Mouse (Mus musculus) limb, embryonic 14.5 days (tissue): Measurements from ENCODE around the gene Arpc5. TPM values are rescaled to one million over a fixed set of nuclear protein-coding genes. Genes with fewer than 3 reads are reported as not detected.
A peak's percentile ranks its signal among the peaks of the same experiment; 100 is the strongest.
"Not testable (repeated sequence)": the region's sequence is repeated elsewhere in the genome, so short reads cannot be mapped to it uniquely, and the experiment has no call there.

Source experiments
- ATAC-seq: fragments of 200-750 bp; cut with Nextera tagmentation; 2 replicates; pipeline ENCODE4 v1.8.0; 2017; ENCODE audit warnings: low read depth, moderate number of reproducible peaks, moderate TSS enrichment; ENCODE audit not compliant: low FRiP score
- DNase-seq: peaks from one replicate; pipeline ENCODE4 v3.0.0-alpha.2; 2015; ENCODE audit warnings: low spot score
- H3K27ac ChIP-seq: fragments of 300-500 bp; sonication (generic); replicated peaks from 2 replicates; pipeline ENCODE4 v1.5.1; 2014; ENCODE audit warnings: low read depth, mild to moderate bottlenecking, low read length, moderate library complexity, mixed read lengths
- H3K27me3 ChIP-seq: fragments of 300-500 bp; sonication (generic); 2 replicates; pipeline ENCODE4 v1.6.1; 2014; ENCODE audit warnings: low read length, mixed read lengths; ENCODE audit not compliant: control insufficient read depth, insufficient read depth
- H3K36me3 ChIP-seq: fragments of 300-500 bp; sonication (generic); 2 replicates; pipeline ENCODE4 v1.6.1; 2014; ENCODE audit warnings: mild to moderate bottlenecking, low read length, moderate library complexity, mixed read lengths; ENCODE audit not compliant: control insufficient read depth, insufficient read depth
- H3K4me1 ChIP-seq: fragments of 300-500 bp; sonication (generic); 2 replicates; pipeline ENCODE4 v1.6.1; 2014; ENCODE audit warnings: antibody characterized with exemption, low read length, mixed read lengths; ENCODE audit not compliant: control insufficient read depth, insufficient read depth
- H3K4me2 ChIP-seq: fragments of 300-500 bp; sonication (generic); replicated peaks from 2 replicates; pipeline ENCODE4 v1.6.1; 2014; ENCODE audit warnings: low read depth, mild to moderate bottlenecking, low read length, moderate library complexity; ENCODE audit not compliant: severe bottlenecking
- H3K4me3 ChIP-seq: fragments of 300-500 bp; sonication (generic); replicated peaks from 2 replicates; pipeline ENCODE4 v1.5.1; 2014; ENCODE audit warnings: low read length
- H3K9ac ChIP-seq: fragments of 300-500 bp; sonication (generic); 2 replicates; pipeline ENCODE4 v1.6.1; 2014; ENCODE audit warnings: mild to moderate bottlenecking, low read depth, low read length, moderate library complexity; ENCODE audit not compliant: severe bottlenecking
- H3K9me3 ChIP-seq: fragments of 300-500 bp; sonication (generic); 2 replicates; pipeline ENCODE4 v1.6.1; 2016; ENCODE audit warnings: low read length; ENCODE audit not compliant: control insufficient read depth
- POLR2A ChIP-seq: fragments of 200-500 bp; IDR thresholded peaks from 2 replicates; pipeline ENCODE4 v1.8.0; 2012; ENCODE audit warnings: inconsistent platforms, mild to moderate bottlenecking, moderate library complexity, borderline replicate concordance; ENCODE audit not compliant: insufficient read depth, insufficient read length; ENCODE audit errors: extremely low read depth
- WGBS: fragments of 180-500 bp; shearing (Covaris S2); extraction: QIAGEN DNeasy Blood & Tissue Kit; methylation state at CpG from one replicate; pipeline ENCODE4 v1.1.7; 2014; 5-methylcytosine and 5-hydroxymethylcytosine counted together
- polyA plus RNA-seq, 2 experiments: library from polyadenylated mRNA; depleted of rRNA in 1 of 2; stranded (reverse) in 1 of 2; unstranded in 1 of 2; fragments of >200 nt; fragmentation: Nextera tagmentation in 1 of 2; extraction: Ambion mirVana in 1 of 2; gene quantifications; 2 replicates each; pipeline versions ENCODE4 v1.2.1 to v1.2.3; 2012 to 2014

Gene Arpc5
- polyA plus RNA-seq, 2 experiments = 136 to 263 TPM

DNA sequence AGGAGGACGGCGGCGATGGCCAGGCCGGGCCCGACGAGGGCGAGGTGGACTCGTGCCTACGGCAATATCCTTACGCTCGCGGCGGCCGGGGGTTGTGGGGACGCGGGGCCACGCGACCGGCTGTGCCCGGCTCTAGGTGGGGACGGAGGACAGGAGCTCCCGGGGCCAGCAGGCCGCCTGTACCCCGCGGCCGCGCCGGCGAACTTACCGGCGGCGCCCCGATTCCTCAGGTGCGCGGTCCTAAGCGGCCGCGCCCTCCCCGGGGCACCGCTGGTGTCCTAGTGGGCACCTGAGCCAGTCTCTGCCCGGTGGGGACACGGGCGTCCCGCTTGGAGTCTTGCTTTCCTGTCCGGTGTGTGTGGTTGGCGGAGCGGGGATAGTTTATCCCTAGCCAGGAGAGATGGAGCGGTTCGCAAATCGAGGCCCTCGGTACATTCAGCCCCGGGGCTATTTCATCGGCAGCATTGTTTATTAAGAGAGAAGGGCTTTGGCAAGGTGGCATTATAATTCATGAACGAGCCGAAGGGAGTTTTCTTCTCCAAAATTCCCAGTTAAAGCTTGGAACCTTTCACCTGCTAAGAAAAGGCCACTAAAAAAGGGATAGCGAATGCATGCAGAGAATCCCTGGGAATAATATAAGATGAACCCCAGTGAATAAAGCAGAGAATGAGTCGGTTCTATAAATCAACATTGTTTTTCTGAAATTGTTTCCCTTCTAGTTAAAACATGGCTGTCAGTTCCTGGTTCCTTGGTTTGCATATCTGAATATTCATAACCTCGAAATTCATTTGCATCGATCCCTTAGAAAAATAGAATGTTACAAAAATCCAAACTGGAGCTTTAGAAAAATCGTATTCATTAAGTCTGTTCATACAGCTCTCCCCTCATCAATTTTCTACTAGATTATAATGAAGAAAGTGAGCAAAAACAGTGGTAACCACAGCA is 734 bp downstream of the Arpc5 start:
- H3K27ac ChIP-seq = peak overlapping the region; percentile 71
- H3K4me2 ChIP-seq = peak overlapping the region; percentile 71
- H3K9me3 ChIP-seq = no peaks in the 10 kb centered on the region
- H3K36me3 ChIP-seq = peaks cover 27% of the 10 kb centered on the region
- TF ChIP-seq POLR2A = no peak
- 2% methylated on average over 38 of the region's 60 CpGs for WGBS
- DNase-seq (no peak), ATAC-seq (peak; percentile 2; the same call in 1 of the 2 replicates)
- peak overlapping the region; percentile 96 for H3K4me3 ChIP-seq
- H3K27me3 ChIP-seq = no peaks in the 10 kb centered on the region
- H3K4me1 ChIP-seq = 0 out of 2 replicates have a peak, but pooled peaks cover 3% of the 10 kb centered on the region
- peak overlapping the region; percentile 91 for H3K9ac ChIP-seq

DNA sequence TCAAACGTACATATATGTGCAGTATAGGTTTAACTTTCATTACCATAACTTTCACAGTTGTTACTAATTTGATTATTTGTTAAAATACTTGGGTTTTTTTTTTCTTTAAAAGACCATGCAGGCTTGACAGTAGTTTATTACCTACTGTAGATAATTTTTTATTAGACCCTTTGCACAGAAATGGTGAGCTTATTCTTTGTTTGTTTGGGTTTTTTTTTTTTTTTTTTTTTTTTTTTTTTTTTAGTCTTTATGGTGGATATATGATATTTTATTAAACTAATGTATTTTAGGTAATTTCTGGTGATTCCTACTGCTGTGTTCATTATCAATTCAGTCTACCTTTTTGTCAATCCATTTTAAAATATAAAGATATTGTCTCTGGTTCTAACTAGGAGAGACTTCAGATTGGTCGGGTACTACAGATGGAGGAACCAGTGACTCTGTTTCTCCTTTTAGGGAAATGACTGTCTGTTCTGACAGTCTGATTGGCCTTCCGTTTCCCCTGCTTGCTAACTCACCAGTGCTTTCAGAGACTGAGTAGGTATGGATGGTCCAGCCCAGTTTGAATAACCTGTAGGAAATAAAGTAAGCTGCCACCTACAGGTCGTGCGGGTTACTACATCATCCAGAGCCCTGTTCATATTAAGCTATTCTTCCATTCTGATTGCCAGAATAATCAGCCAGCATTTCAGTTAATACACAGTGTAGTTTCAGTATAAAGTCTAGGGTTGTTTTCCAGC is 1.6 kb downstream of the Arpc5 start:
- H3K27me3 ChIP-seq = no peaks in the 10 kb centered on the region
- ATAC-seq (peak; percentile 16; the same call in 1 of the 2 replicates), DNase-seq (peak; percentile 96)
- WGBS = 6% methylated on average over 5 of the region's 5 CpGs
- no peak overlapping the region for H3K27ac ChIP-seq
- H3K9ac ChIP-seq = no peak overlapping the region
- no peaks in the 10 kb centered on the region for H3K9me3 ChIP-seq
- peaks cover 36% of the 10 kb centered on the region for H3K36me3 ChIP-seq
- H3K4me2 ChIP-seq = peak overlapping the region; percentile 71
- TF ChIP-seq POLR2A = no peak
- H3K4me3 ChIP-seq = peak overlapping the region; percentile 96
- H3K4me1 ChIP-seq = 0 out of 2 replicates have a peak, but pooled peaks cover 3% of the 10 kb centered on the region

DNA sequence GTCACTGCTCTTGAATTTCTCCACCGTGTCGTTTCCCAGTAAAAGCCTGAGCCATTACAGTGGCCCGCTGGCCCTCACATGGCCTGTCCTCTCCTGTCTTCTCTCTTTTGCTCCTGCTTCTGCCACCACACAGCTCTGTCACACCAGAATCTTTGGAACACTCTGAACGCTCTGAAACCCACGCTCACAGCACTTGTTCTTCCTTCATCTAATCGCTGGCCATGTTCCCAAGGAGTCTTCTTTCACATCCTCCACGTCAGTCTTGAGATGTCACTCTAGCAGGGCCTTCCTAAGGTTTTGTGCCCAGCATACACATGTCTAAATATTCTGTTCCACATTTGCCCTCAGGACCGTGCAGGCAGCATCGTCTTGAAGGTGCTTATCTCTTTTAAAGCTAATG is 4.7 kb downstream of the Arpc5 start:
- WGBS = 87% methylated on average over 9 of the region's 9 CpGs
- no peak overlapping the region for H3K4me2 ChIP-seq
- H3K27me3 ChIP-seq = no peaks in the 10 kb centered on the region
- no peaks in the 10 kb centered on the region for H3K9me3 ChIP-seq
- no peak overlapping the region for H3K4me3 ChIP-seq
- ATAC-seq (no peak), DNase-seq (no peak)
- H3K36me3 ChIP-seq = peaks cover 57% of the 10 kb centered on the region
- TF ChIP-seq POLR2A = no peak
- H3K27ac ChIP-seq = no peak overlapping the region
- H3K9ac ChIP-seq = no peak overlapping the region
- H3K4me1 ChIP-seq = no peaks in the 10 kb centered on the region

DNA sequence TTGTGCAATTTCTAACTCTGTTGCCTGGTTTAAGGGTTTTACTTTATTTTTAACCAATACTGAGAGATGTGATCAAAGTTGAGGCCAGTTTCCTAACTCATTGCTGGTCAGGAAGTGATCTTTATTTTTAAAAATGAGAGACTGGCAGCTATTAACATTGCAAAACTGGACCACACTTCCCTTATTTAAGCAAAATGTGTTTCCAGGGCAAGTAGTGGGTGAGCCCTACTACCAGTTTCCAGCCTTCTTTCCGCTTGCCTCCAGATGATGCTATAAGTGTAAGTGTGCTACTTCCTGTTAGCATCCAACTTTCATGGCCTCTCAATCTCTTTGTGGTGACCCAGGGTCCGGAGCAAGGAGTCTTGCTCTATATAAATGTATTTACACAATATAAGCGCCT is 8.3 kb downstream of the Arpc5 start:
- ATAC-seq, H3K9me3 ChIP-seq, H3K4me3 ChIP-seq, H3K9ac ChIP-seq, H3K27ac ChIP-seq, H3K27me3 ChIP-seq, DNase-seq, H3K4me1 ChIP-seq, H3K4me2 ChIP-seq: not testable (repeated sequence)
- H3K36me3 ChIP-seq = peaks cover 48% of the 10 kb centered on the region
- 91% methylated on average over 3 of the region's 3 CpGs for WGBS

DNA sequence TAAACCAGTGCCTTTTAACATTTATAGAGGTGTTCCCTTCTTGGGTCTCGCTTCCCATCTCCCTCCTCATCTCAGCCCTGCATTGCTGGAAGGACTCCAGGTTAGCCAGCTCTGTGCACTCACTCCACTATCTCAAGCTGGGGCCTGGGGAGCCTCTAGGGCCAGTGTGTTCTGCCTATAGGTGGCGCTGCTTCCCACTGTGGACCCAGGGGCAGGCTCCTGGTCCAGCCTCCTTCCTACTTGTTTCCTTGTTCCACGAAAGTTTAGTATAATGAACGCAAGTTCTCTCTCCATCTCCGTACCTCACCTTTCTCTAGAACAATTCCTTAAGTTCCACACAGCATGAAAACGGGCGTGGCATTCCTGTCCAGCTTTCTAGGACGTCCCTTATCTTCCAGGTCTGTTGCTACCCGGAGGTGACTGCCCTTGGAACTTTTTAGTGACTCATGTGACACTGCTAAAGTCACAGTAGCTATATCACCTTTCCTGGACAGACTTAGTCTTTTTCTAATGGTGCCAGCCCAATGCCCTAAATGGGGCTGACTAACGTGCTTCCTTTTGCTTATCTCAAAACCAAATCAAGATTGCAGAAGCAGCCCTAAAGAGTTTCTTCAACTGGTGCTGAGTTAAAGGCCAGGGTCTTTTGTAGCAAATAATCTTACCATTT is 12.9 kb downstream of the Arpc5 start:
- no peaks in the 10 kb centered on the region for H3K27me3 ChIP-seq
- no peak for TF ChIP-seq POLR2A
- 35% methylated on average over 10 of the region's 10 CpGs for WGBS
- no peaks in the 10 kb centered on the region for H3K4me1 ChIP-seq
- DNase-seq = peak; percentile 60
- H3K27ac ChIP-seq = no peak overlapping the region
- no peak for ATAC-seq
- no peak overlapping the region for H3K9ac ChIP-seq
- H3K4me2 ChIP-seq = no peak overlapping the region
- H3K4me3 ChIP-seq = no peak overlapping the region
- no peaks in the 10 kb centered on the region for H3K9me3 ChIP-seq
- H3K36me3 ChIP-seq = peaks cover 11% of the 10 kb centered on the region
